Mouse (Mus musculus): ENCODE data around the gene Gm10662. TPM values are rescaled to one million over a fixed set of nuclear protein-coding genes. Genes with fewer than 3 reads are reported as not detected.
"Not testable (repeated sequence)": the region's sequence is repeated elsewhere in the genome, so short reads cannot be mapped to it uniquely, and the experiment has no call there.

The Gm10662 gene
- not detected in 2 replicates for polyA plus RNA-seq (2012; ENCODE audit: insufficient read depth, insufficient read length, missing spikeins)

- H3K4me1 ChIP-seq (ENCODE audit: control insufficient read depth, insufficient read depth, insufficient read length, low read length), result not testable (repeated sequence)
Measured at GRCm38 (mm10) chr7:23144380-23144779, at the start of gene Gm10662. Gm10662 (minus strand) TSS chr7:23144480.

DNA sequence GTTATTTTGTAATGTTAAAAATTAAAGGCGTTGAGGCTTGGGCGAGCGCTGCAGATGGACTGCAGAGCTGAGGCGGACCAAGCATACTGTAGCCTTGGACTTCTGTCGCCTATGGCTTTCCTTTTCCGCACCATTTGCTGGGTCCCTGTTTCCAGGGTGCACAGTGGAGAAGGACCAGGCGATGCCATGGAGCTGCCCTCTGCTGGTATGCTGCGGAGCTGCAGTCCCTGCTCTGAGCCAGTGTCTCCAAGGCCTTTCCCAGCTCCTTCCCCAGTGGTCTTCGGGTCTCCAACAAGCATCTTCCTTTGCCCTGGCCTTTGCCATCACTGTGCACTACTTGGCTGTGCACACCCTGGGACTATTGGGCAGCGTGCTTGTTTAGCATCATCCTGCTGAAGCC is 19.2 kb upstream of the Gm10662 start:
- H3K4me1 ChIP-seq (ENCODE audit: control insufficient read depth, insufficient read depth, insufficient read length, low read length); H3K27ac ChIP-seq (replicated peaks; ENCODE audit: low read depth, low read length); H3K4me3 ChIP-seq (ENCODE audit: insufficient read depth, low read depth, low read length): not testable (repeated sequence)

More at GRCm38 (mm10) chr7:23144380-23144779, at the start of gene Gm10662:
- not testable (repeated sequence) for H3K4me3 ChIP-seq (ENCODE audit: insufficient read depth, low read depth, low read length); H3K27ac ChIP-seq (replicated peaks; ENCODE audit: low read depth, low read length)

Other genes starting within 250 kb of the Gm10662 start
- not detected in 2 replicates for gene Gm4214, start 159.8 kb downstream of the Gm10662 start, polyA plus RNA-seq (2012; ENCODE audit: insufficient read depth, insufficient read length, missing spikeins)
- gene Gm4216, start 124.6 kb downstream of the Gm10662 start, polyA plus RNA-seq (2012; ENCODE audit: insufficient read depth, insufficient read length, missing spikeins), result not detected in 2 replicates
- gene Vmn1r163, start 88.9 kb downstream of the Gm10662 start, polyA plus RNA-seq (2012; ENCODE audit: insufficient read depth, insufficient read length, missing spikeins), result not detected in 2 replicates
- not detected in 2 replicates for gene Gm8720, start 77.0 kb downstream of the Gm10662 start, polyA plus RNA-seq (2012; ENCODE audit: insufficient read depth, insufficient read length, missing spikeins)
- gene Vmn1r165, start 72.9 kb upstream of the Gm10662 start, polyA plus RNA-seq (2012; ENCODE audit: insufficient read depth, insufficient read length, missing spikeins), result not detected in 2 replicates
- gene Vmn1r166, start 107.2 kb upstream of the Gm10662 start, polyA plus RNA-seq (2012; ENCODE audit: insufficient read depth, insufficient read length, missing spikeins), result not detected in 2 replicates
- not detected in 2 replicates for gene Gm6902, start 134.4 kb upstream of the Gm10662 start, polyA plus RNA-seq (2012; ENCODE audit: insufficient read depth, insufficient read length, missing spikeins)
- gene Nlrp4e, start 156.7 kb upstream of the Gm10662 start, polyA plus RNA-seq (2012; ENCODE audit: insufficient read depth, insufficient read length, missing spikeins), result not detected in 2 replicates
- gene Nlrp5, start 241.4 kb upstream of the Gm10662 start, polyA plus RNA-seq (2012; ENCODE audit: insufficient read depth, insufficient read length, missing spikeins), result not detected in 2 replicates

Measured in brown adipose tissue, adult 24 weeks (tissue).